In the genomic region with DNA sequence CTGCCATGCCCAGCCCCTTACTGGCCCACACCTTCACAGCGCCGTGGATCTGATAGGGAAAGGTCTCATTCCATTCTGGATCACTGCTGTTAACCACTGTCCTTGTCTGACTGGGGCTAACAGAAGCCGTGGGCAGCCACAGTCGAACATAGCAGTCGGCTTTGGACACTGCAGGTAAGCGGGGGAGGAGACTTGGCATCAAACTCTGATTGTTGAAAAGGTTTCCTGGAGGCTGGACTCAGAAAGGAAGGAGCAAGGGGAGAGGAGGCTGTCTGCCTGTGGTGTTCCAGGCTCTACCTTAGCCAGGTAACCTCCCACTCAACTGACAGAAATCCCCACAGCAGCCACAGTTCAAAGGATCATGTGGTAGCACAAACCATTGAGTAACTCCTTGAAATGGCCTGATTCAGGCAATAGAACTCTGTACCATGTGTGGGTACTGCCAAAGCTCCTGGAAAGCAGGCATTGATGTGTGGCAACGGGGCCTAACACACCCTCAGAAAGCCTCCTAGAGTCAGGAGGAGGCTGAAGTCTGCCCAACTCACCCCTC, we compare ENCODE assay signal across 20 mouse cellular contexts. TPM values are rescaled to one million over a fixed set of nuclear protein-coding genes. Genes with fewer than 3 reads are reported as not detected.
DNase-seq lines count a peak whose midpoint lies in the region; ATAC-seq and TF ChIP-seq lines count a peak whose summit lies in the region.
"Had no signal": no experiment of that assay in that cellular context is flagged by ENCODE, and none has a peak within 500 bp of the region (broad histone marks: within the 10 kb centered on the region; RNA-seq: fewer than 3 reads in every experiment).

No protein-coding gene starts in this region.

- no peaks in the 10 kb centered on the region for H3K9me3 ChIP-seq in lung, postnatal 0 days (ENCODE audit: low read length)
- H3K9me3 ChIP-seq in stomach, postnatal 0 days (ENCODE audit: control insufficient read depth, low read length), result no peaks in the 10 kb centered on the region
- H3K9me3 ChIP-seq in midbrain, embryonic 13.5 days, result no peaks in the 10 kb centered on the region
- H3K9me3 ChIP-seq: embryonic facial prominence, embryonic 12.5 days; forebrain, embryonic 12.5 days; heart, embryonic 12.5 days; hindbrain, embryonic 10.5 days had no signal

- no peaks in the 10 kb centered on the region for H3K27me3 ChIP-seq in lung, postnatal 0 days (replicated peaks; ENCODE audit: insufficient read depth, low read length)
- H3K27me3 ChIP-seq in stomach, postnatal 0 days (ENCODE audit: control insufficient read depth, insufficient read depth, low read length), result no peaks in the 10 kb centered on the region
- no peaks in the 10 kb centered on the region for H3K27me3 ChIP-seq in midbrain, embryonic 13.5 days
- H3K27me3 ChIP-seq: embryonic facial prominence, embryonic 12.5 days; forebrain, embryonic 12.5 days; heart, embryonic 12.5 days had no signal

- H3K36me3 ChIP-seq in lung, postnatal 0 days (ENCODE audit: insufficient read depth, low read length), result 0 out of 2 replicates have a peak, but pooled peaks cover under 1% of the 10 kb centered on the region
- peaks cover 4% of the 10 kb centered on the region for H3K36me3 ChIP-seq in stomach, postnatal 0 days (ENCODE audit: control insufficient read depth, insufficient read depth, low read length)
- peaks cover 19% of the 10 kb centered on the region for H3K36me3 ChIP-seq in midbrain, embryonic 13.5 days

- no peak for TF ChIP-seq EP300 in lung, postnatal 0 days (IDR thresholded peaks at IDR 0.05)
- TF ChIP-seq EP300 in stomach, postnatal 0 days (optimal IDR thresholded peaks at IDR 0.05), result no peak

- H3K9ac ChIP-seq in lung, postnatal 0 days (replicated peaks; ENCODE audit: low read depth), result no peak overlapping the region
- H3K9ac ChIP-seq in stomach, postnatal 0 days (ENCODE audit: low read length), result no peak overlapping the region
- H3K9ac ChIP-seq in midbrain, embryonic 13.5 days (replicated peaks), result no peak overlapping the region
- H3K9ac ChIP-seq: embryonic facial prominence, embryonic 12.5 days; forebrain, embryonic 12.5 days; heart, embryonic 12.5 days had no signal

- ATAC-seq in lung, postnatal 0 days, result peak; percentile 24; the same call in 1 of the 2 replicates
- ATAC-seq in stomach, postnatal 0 days (ENCODE audit: low FRiP score, low TSS enrichment), result 0 out of 2 replicates have a peak, but pooled peaks have one; percentile 13
- ATAC-seq in midbrain, embryonic 13.5 days, result no peak
- ATAC-seq: forebrain, embryonic 16.5 days had no signal

- no peaks in the 10 kb centered on the region for H3K4me1 ChIP-seq in lung, postnatal 0 days (ENCODE audit: insufficient read depth, low read depth, low read length)
- H3K4me1 ChIP-seq in stomach, postnatal 0 days (replicated peaks; ENCODE audit: control insufficient read depth, insufficient read depth), result no peaks in the 10 kb centered on the region
- H3K4me1 ChIP-seq in midbrain, embryonic 13.5 days (replicated peaks), result no peaks in the 10 kb centered on the region
- H3K4me1 ChIP-seq: embryonic facial prominence, embryonic 12.5 days; forebrain, embryonic 12.5 days; hindbrain, embryonic 10.5 days had no signal

- H3K4me2 ChIP-seq in lung, postnatal 0 days (replicated peaks; ENCODE audit: low read depth, low read length), result no peak overlapping the region
- no peak overlapping the region for H3K4me2 ChIP-seq in stomach, postnatal 0 days (replicated peaks; ENCODE audit: low read depth)
- no peak overlapping the region for H3K4me2 ChIP-seq in midbrain, embryonic 13.5 days (replicated peaks)
- H3K4me2 ChIP-seq: embryonic facial prominence, embryonic 12.5 days; forebrain, embryonic 12.5 days; heart, embryonic 12.5 days had no signal

- DNase-seq in lung, adult 18-20 months, result peak; percentile 23 to 60
- DNase-seq in lung, postnatal 14 days, result no peak
- peak; percentile 92 for DNase-seq in fat pad, adult 2 months (ENCODE audit: extremely low read depth, low read depth, low spot score)
- DNase-seq in lung, postnatal 0 days (ENCODE audit: low spot score), result peak; percentile 47
- DNase-seq in stomach, postnatal 0 days (ENCODE audit: low spot score), result no peak
- no peak for DNase-seq in urinary bladder, adult 2 months (ENCODE audit: low spot score)
- DNase-seq: adrenal gland, postnatal 10 days; cerebellum, adult 11 months; cerebellum, adult 8-10 months; cerebellum, postnatal 14 days; gastrocnemius, postnatal 10 days; heart, adult 2 months had no signal

- WGBS in lung, postnatal 0 days, result 66% methylated on average over 7 of the region's 7 CpGs
- WGBS in stomach, postnatal 0 days, result 74% methylated on average over 7 of the region's 7 CpGs
- 88% methylated on average over 7 of the region's 7 CpGs for WGBS in midbrain, embryonic 13.5 days

- H3K27ac ChIP-seq in lung, postnatal 0 days (ENCODE audit: low read length), result no peak overlapping the region
- no peak overlapping the region for H3K27ac ChIP-seq in stomach, postnatal 0 days (replicated peaks)
- no peak overlapping the region for H3K27ac ChIP-seq in midbrain, embryonic 13.5 days
- H3K27ac ChIP-seq: embryonic facial prominence, embryonic 12.5 days; forebrain, embryonic 12.5 days; heart, adult 2 months; hindbrain, embryonic 10.5 days had no signal

- no peak overlapping the region for H3K4me3 ChIP-seq in lung, postnatal 0 days (ENCODE audit: low read depth, low read length)
- no peak overlapping the region for H3K4me3 ChIP-seq in stomach, postnatal 0 days (ENCODE audit: low read depth, low read length)
- no peak overlapping the region for H3K4me3 ChIP-seq in midbrain, embryonic 13.5 days (replicated peaks)
- H3K4me3 ChIP-seq: embryonic facial prominence, embryonic 12.5 days; forebrain, embryonic 12.5 days; heart, adult 2 months; heart, embryonic 12.5 days; hindbrain, embryonic 10.5 days had no signal

- no peak for TF ChIP-seq CTCF in lung, postnatal 0 days (IDR thresholded peaks at IDR 0.05)
- no peak for TF ChIP-seq CTCF in stomach, postnatal 0 days (IDR thresholded peaks at IDR 0.05; ENCODE audit: low read depth)

RNA-seq across cellular contexts. Expression of a gene that starts 1.6 kb away (rescaled TPM):
- polyA plus RNA-seq in lung, postnatal 0 days (2015; fragmentation: Nextera tagmentation; extraction: Ambion mirVana), result 1.8 and 2.2 TPM in 2 replicates
- 21.9 and 22.7 TPM in 2 replicates for polyA plus RNA-seq in stomach, postnatal 0 days (2015; fragmentation: Nextera tagmentation; extraction: Ambion mirVana)
- 0.96 and 1.2 TPM in 2 replicates for polyA plus RNA-seq in urinary bladder, adult 2 months (2012; rRNA removed)
- polyA plus RNA-seq in midbrain, embryonic 13.5 days (2015; fragmentation: Nextera tagmentation; extraction: Ambion mirVana), result not detected in 2 replicates
- polyA plus RNA-seq: C2C12; forebrain, embryonic 12.5 days; forebrain, embryonic 16.5 days; heart, embryonic 12.5 days; hindbrain, embryonic 10.5 days had no signal

RNA-seq across cellular contexts. Expression of a gene that starts 23.4 kb away (rescaled TPM):
- polyA plus RNA-seq in lung, postnatal 0 days (2015; fragmentation: Nextera tagmentation; extraction: Ambion mirVana), result not detected in 2 replicates
- polyA plus RNA-seq in stomach, postnatal 0 days (2015; fragmentation: Nextera tagmentation; extraction: Ambion mirVana), result 9.8 and 10.6 TPM in 2 replicates
- polyA plus RNA-seq in urinary bladder, adult 2 months (2012; rRNA removed), result not detected in 2 replicates
- polyA plus RNA-seq in midbrain, embryonic 13.5 days (2015; fragmentation: Nextera tagmentation; extraction: Ambion mirVana), result not detected in 2 replicates
- polyA plus RNA-seq: C2C12; forebrain, embryonic 12.5 days; forebrain, embryonic 16.5 days; heart, adult 2 months; heart, embryonic 12.5 days; heart, embryonic 16.5 days; hindbrain, embryonic 10.5 days had no signal

RNA-seq across cellular contexts. Expression of a gene that starts 40.6 kb away (rescaled TPM):
- polyA plus RNA-seq in lung, postnatal 0 days (2015; fragmentation: Nextera tagmentation; extraction: Ambion mirVana), result 15.2 and 15.5 TPM in 2 replicates
- 8.4 and 9.2 TPM in 2 replicates for polyA plus RNA-seq in stomach, postnatal 0 days (2015; fragmentation: Nextera tagmentation; extraction: Ambion mirVana)
- 26.4 and 26.6 TPM in 2 replicates for polyA plus RNA-seq in urinary bladder, adult 2 months (2012; rRNA removed)
- 47.9 and 49.4 TPM in 2 replicates for polyA plus RNA-seq in midbrain, embryonic 13.5 days (2015; fragmentation: Nextera tagmentation; extraction: Ambion mirVana)

Comparison
In these comparisons a context has a peak if more than half of its experiments do, and no peak if none do; other contexts are left out.
1. DNase-seq: peak in lung, adult 18-20 months (2 of 2), fat pad, adult 2 months (single experiment) and lung, postnatal 0 days (single experiment); none in lung, postnatal 14 days (single experiment), stomach, postnatal 0 days (single experiment) and urinary bladder, adult 2 months (single experiment).
2. RNA of a gene that starts 23.4 kb away (polyA plus RNA-seq): 9.8 to 10.6 TPM in stomach, postnatal 0 days; not detected in midbrain, embryonic 13.5 days, not detected in lung, postnatal 0 days and not detected in urinary bladder, adult 2 months; every median in the first group is over 10 times any median in the second.